Mouse (Mus musculus) neural tube, embryonic 15.5 days (tissue): ENCODE measurements around the gene Tubgcp4. TPM values are rescaled to one million over a fixed set of nuclear protein-coding genes. Genes with fewer than 3 reads are reported as not detected.

Experiments used
- ATAC-seq: fragments of 200-750 bp; cut with Nextera tagmentation; 2 replicates; pipeline ENCODE4 v1.8.0; 2017; ENCODE audit warnings: mild to moderate bottlenecking, moderate TSS enrichment, moderate library complexity; ENCODE audit not compliant: low FRiP score
- H3K27ac ChIP-seq: fragments of 300-500 bp; sonication (generic); replicated peaks from 2 replicates; pipeline ENCODE4 v1.5.1; 2015; ENCODE audit warnings: mild to moderate bottlenecking, inconsistent platforms
- H3K27me3 ChIP-seq: fragments of 300-500 bp; sonication (generic); replicated peaks from 2 replicates; pipeline ENCODE4 v1.6.1; 2015; ENCODE audit warnings: inconsistent platforms
- H3K36me3 ChIP-seq: fragments of 300-500 bp; sonication (generic); 2 replicates; pipeline ENCODE4 v1.6.1; 2015; ENCODE audit warnings: inconsistent platforms
- H3K4me1 ChIP-seq: fragments of 300-500 bp; sonication (generic); 2 replicates; pipeline ENCODE4 v1.6.1; 2015; ENCODE audit warnings: inconsistent platforms
- H3K4me2 ChIP-seq: fragments of 300-500 bp; sonication (generic); 2 replicates; pipeline ENCODE4 v1.6.1; 2015; ENCODE audit warnings: inconsistent platforms, mild to moderate bottlenecking, moderate library complexity
- H3K4me3 ChIP-seq: fragments of 300-500 bp; sonication (generic); replicated peaks from 2 replicates; pipeline ENCODE4 v1.5.1; 2015; ENCODE audit warnings: mild to moderate bottlenecking, inconsistent platforms
- H3K9ac ChIP-seq: fragments of 300-500 bp; sonication (generic); replicated peaks from 2 replicates; pipeline ENCODE4 v1.6.1; 2015; ENCODE audit warnings: mild to moderate bottlenecking, inconsistent platforms
- H3K9me3 ChIP-seq: fragments of 300-500 bp; sonication (generic); replicated peaks from 2 replicates; pipeline ENCODE4 v1.6.1; 2016; ENCODE audit warnings: inconsistent platforms
- WGBS: fragments of 180-500 bp; shearing (Covaris S2); methylation state at CpG from one replicate; pipeline ENCODE4 v1.1.7; 2015; ENCODE audit warnings: mixed read lengths; 5-methylcytosine and 5-hydroxymethylcytosine counted together
- polyA plus RNA-seq: library from polyadenylated mRNA; unstranded; fragments of >200 nt; fragmentation: Nextera tagmentation; extraction: Ambion mirVana; gene quantifications from 2 replicates; pipeline ENCODE4 v1.2.1, GENCODE M21; 2015

Gene Tubgcp4
- polyA plus RNA-seq, 1 experiment from 2014 or later = 45.2 TPM

DNA sequence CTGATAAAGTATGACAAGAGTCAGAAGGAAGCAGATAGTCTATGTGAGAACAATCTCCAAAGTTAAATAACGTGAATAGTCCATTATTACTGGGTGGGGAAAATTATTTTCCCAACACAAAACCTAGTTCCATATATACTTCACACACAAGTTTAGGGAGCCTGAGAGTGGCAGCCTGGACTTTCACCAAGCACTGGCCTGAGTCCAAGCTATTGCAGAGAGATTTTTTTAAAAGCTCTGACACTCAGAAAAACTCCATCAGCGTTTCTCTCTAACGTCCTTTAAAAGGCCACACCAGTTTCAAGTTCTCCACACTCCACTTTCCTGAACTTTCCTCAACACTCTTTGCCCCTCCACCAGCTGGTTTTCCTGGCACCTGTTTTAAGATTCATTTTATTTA is 44.0 kb downstream of the Tubgcp4 start:
- 92% methylated on average over 3 of the region's 3 CpGs for WGBS
- H3K9me3 ChIP-seq = no peaks in the 10 kb centered on the region
- no peaks in the 10 kb centered on the region for H3K4me1 ChIP-seq
- no peaks in the 10 kb centered on the region for H3K27me3 ChIP-seq
- no peak overlapping the region for H3K4me2 ChIP-seq
- no peak for ATAC-seq
- no peak overlapping the region for H3K9ac ChIP-seq
- no peak overlapping the region for H3K27ac ChIP-seq
- H3K4me3 ChIP-seq = no peak overlapping the region
- H3K36me3 ChIP-seq = peaks cover 86% of the 10 kb centered on the region

DNA sequence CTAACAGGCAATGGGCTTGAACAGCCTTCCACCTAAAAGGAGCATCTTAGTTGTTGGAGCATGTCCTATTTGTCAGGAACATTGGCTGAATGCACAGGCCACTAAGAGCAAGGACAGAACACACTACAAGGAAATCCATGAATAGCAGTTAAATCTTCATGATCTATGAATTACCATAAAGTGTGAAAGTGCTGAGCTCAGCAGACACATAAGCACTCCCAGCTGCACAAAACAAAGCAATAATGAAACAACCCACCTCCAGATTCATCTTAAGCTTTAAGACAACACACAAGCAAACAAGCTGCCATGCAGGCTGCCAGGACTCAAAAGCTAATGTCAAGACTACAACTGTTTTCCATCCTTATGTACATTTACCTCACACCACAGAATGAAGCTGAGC is 48.7 kb downstream of the Tubgcp4 start:
- ATAC-seq = no peak
- no peaks in the 10 kb centered on the region for H3K4me1 ChIP-seq
- H3K9ac ChIP-seq = no peak overlapping the region
- H3K27ac ChIP-seq = no peak overlapping the region
- peaks cover 80% of the 10 kb centered on the region for H3K36me3 ChIP-seq
- no peak overlapping the region for H3K4me3 ChIP-seq
- H3K9me3 ChIP-seq = no peaks in the 10 kb centered on the region
- H3K4me2 ChIP-seq = no peak overlapping the region
- H3K27me3 ChIP-seq = no peaks in the 10 kb centered on the region

DNA sequence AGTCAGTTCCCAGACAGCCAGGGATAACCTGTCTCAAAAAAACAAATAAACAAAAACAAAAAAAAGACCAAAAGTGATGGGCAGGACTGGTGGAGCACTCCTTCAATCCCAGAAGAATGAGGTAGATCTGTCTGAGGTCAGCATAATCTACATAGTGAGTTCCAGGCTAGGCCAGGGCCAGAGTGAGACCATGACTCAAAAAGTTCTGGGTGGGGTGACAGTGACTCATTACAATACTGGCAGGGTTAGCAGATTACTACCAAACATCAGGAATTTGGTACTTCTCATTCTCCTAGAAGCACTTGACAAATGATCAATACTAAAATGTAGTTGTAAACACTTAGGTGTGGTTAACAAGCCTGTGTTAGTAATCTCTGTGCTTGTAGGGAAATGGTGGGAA is 49.5 kb downstream of the Tubgcp4 start:
- no peak for ATAC-seq
- H3K9ac ChIP-seq = no peak overlapping the region
- H3K9me3 ChIP-seq = no peaks in the 10 kb centered on the region
- peaks cover 73% of the 10 kb centered on the region for H3K36me3 ChIP-seq
- H3K4me3 ChIP-seq = no peak overlapping the region
- no peaks in the 10 kb centered on the region for H3K27me3 ChIP-seq
- no peak overlapping the region for H3K4me2 ChIP-seq
- H3K27ac ChIP-seq = no peak overlapping the region
- H3K4me1 ChIP-seq = no peaks in the 10 kb centered on the region

DNA sequence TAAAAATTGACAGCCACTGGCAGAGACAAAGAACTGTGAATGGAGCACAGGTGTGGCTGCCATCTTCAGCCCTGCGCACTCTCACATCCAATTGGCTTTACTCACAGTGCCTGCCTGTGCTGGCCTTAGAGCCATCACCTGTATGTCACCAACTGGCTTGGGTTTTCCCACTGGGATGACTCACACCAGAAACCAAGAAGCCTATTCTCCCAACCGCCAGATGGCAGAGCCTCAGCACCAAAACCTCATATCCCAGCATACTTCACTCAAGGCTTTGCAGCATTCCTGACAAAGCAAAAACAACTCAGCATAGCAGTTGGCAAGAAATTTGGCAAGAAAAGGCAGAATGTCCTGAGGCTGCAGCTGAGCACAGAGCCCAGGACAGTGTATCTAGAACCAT is 52.6 kb downstream of the Tubgcp4 start:
- Histone ChIP-seq H3K4me1 (no peaks in the 10 kb centered on the region), H3K36me3 (peaks cover 75% of the 10 kb centered on the region), H3K9me3 (no peaks in the 10 kb centered on the region), H3K27me3 (no peaks in the 10 kb centered on the region), H3K9ac (no peak overlapping the region), H3K27ac (0 out of 2 replicates have a peak overlapping the region, but pooled peaks have one; percentile 33), H3K4me3 (no peak overlapping the region), H3K4me2 (no peak overlapping the region)
- WGBS = 76% methylated on average over 2 of the region's 2 CpGs
- no peak for ATAC-seq

DNA sequence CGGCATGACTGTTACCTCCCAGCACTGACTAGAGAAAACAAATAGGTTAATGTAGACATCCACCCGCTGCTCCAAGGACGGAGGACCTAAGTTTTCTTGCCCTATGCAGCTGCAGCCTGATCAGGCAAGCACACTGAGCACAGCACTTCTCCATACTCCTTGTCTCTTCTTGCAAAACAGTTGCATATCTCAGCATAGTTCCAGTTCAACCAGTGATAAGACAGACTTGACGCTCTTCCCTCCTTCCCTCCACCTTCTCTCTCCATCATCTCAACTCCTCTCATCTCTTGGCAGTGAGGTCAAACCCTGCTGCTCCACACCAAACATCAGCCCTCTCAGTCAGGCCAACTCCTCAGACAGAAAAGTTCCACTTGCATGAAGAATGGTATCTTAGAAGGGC is 57.7 kb downstream of the Tubgcp4 start:
- Histone ChIP-seq H3K9me3 (no peaks in the 10 kb centered on the region), H3K4me2 (no peak overlapping the region), H3K4me3 (no peak overlapping the region), H3K36me3 (peaks cover 72% of the 10 kb centered on the region), H3K27ac (no peak overlapping the region), H3K27me3 (no peaks in the 10 kb centered on the region), H3K4me1 (no peaks in the 10 kb centered on the region), H3K9ac (no peak overlapping the region)
- no peak for ATAC-seq
- 88% methylated on average over 4 of the region's 4 CpGs for WGBS

DNA sequence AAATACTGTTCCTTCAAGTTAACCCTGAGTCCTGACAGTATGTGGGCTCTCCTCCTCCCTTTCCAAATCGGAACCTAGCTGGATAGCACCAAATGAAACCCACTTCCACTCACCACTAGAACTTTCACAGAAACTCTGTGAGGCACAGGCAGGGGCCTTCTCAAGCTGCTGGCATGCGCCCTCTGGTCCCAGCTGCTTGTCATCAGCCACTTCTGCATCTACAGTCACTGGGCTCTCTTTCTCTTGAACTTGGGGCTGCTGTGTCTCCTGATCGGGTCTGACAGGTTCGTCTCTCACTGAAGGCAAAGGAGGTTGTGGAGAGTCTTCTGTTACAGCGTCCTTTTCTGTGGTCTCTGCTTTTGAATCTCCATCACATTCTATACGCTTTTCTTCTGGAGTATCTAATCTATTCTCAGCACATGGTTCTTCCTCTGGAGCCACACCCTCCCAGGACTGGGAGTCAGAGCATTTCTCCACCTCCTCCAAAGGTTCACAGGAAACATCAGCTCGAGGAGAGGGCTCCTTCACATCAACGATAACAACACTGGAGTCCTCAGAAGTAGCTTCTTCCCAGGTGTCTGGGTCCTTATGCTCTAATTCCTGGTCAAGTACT is 65.1 kb downstream of the Tubgcp4 start:
- H3K9me3 ChIP-seq = no peaks in the 10 kb centered on the region
- H3K4me1 ChIP-seq = no peaks in the 10 kb centered on the region
- no peak overlapping the region for H3K4me3 ChIP-seq
- H3K9ac ChIP-seq = no peak overlapping the region
- H3K4me2 ChIP-seq = no peak overlapping the region
- no peak for ATAC-seq
- WGBS = 92% methylated on average over 8 of the region's 8 CpGs
- H3K27ac ChIP-seq = no peak overlapping the region
- H3K27me3 ChIP-seq = no peaks in the 10 kb centered on the region
- peaks cover 73% of the 10 kb centered on the region for H3K36me3 ChIP-seq

DNA sequence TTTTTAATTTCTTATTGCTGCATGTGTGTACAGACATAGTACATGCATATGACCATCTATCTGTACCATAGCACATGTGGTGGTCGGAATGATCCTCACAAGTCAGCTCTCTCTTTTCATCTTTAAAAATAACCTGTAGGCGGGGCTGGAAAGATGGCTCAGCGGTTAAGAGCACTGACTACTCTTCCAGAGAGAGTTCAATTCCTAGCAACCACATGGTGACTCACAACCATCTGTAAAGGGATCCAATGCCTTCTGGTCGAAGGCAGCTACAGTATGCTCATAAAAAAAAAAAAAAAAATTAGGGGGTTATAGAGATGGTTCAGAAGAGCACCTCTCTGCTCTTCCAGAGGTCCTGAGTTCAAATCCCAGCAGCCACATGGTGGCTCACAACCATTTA is 69.0 kb downstream of the Tubgcp4 start:
- no peak for ATAC-seq
- peaks cover 73% of the 10 kb centered on the region for H3K36me3 ChIP-seq
- no peaks in the 10 kb centered on the region for H3K27me3 ChIP-seq
- H3K9me3 ChIP-seq = no peaks in the 10 kb centered on the region
- no peak overlapping the region for H3K9ac ChIP-seq
- H3K4me1 ChIP-seq = no peaks in the 10 kb centered on the region
- no peak overlapping the region for H3K27ac ChIP-seq
- WGBS = 96% methylated on average over 4 of the region's 4 CpGs
- H3K4me3 ChIP-seq = no peak overlapping the region
- no peak overlapping the region for H3K4me2 ChIP-seq

DNA sequence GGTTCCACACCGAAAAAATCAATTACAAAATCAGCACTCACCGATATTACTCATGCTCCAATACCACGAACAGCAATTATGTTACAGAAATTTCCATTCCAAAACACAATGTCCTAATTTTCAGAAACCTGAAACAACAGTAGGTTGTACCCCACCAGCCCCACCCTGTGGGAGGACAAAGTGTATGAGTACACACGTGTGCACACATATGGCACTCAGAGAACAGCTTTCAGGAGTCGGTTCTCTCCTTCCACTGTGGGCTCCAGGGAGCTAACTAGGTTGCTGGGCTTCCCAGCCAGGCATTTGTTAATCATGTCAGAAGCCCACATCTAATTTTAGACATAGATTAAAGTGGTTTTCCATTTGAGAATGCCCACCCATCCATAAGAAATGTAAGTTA is 73.6 kb downstream of the Tubgcp4 start:
- Histone ChIP-seq H3K4me3 (no peak overlapping the region), H3K36me3 (peaks cover 83% of the 10 kb centered on the region), H3K4me2 (no peak overlapping the region), H3K9me3 (no peaks in the 10 kb centered on the region), H3K27ac (no peak overlapping the region), H3K27me3 (no peaks in the 10 kb centered on the region), H3K4me1 (no peaks in the 10 kb centered on the region), H3K9ac (no peak overlapping the region)
- WGBS = 92% methylated on average over 5 of the region's 5 CpGs
- ATAC-seq = no peak

Other genes starting within 250 kb of the Tubgcp4 start
- gene Ubr1, start 199.9 kb upstream of the Tubgcp4 start, polyA plus RNA-seq = 29.7 and 33.0 TPM in 2 replicates
- gene Tmem62, start 193.6 kb upstream of the Tubgcp4 start, polyA plus RNA-seq = 15.0 and 15.1 TPM in 2 replicates
- gene Ccndbp1, start 162.3 kb upstream of the Tubgcp4 start, polyA plus RNA-seq = 78.0 and 81.7 TPM in 2 replicates
- 0.37 and 0.75 TPM in 2 replicates for gene Epb42, start 133.6 kb upstream of the Tubgcp4 start, polyA plus RNA-seq
- 0.09 and 0.14 TPM in 2 replicates for gene Tgm5, start 84.8 kb upstream of the Tubgcp4 start, polyA plus RNA-seq
- gene Tgm7, start 60.9 kb upstream of the Tubgcp4 start, polyA plus RNA-seq = 0.13 TPM in 1 of 2 replicates, not detected in the other
- 27.1 and 27.6 TPM in 2 replicates for gene Adal, start 30.2 kb upstream of the Tubgcp4 start, polyA plus RNA-seq
- gene Lcmt2, start 30.0 kb upstream of the Tubgcp4 start, polyA plus RNA-seq = 18.9 and 21.5 TPM in 2 replicates
- 6.0 and 6.8 TPM in 2 replicates for gene Zscan29, start 471 bp downstream of the Tubgcp4 start, polyA plus RNA-seq
- 131 and 146 TPM in 2 replicates for gene Trp53bp1, start 100.8 kb downstream of the Tubgcp4 start, polyA plus RNA-seq
- gene Map1a, start 118.9 kb downstream of the Tubgcp4 start, polyA plus RNA-seq = 32.5 and 38.6 TPM in 2 replicates
- gene Ppip5k1, start 184.7 kb downstream of the Tubgcp4 start, polyA plus RNA-seq = 20.5 and 22.0 TPM in 2 replicates
- gene Ckmt1, start 187.1 kb downstream of the Tubgcp4 start, polyA plus RNA-seq = 131 and 149 TPM in 2 replicates
- gene Strc, start 216.5 kb downstream of the Tubgcp4 start, polyA plus RNA-seq = not detected in 2 replicates
- gene Pdia3, start 243.1 kb downstream of the Tubgcp4 start, polyA plus RNA-seq = 400 and 471 TPM in 2 replicates
- 3.0 and 5.7 TPM in 2 replicates for gene Catsper2, start 243.1 kb downstream of the Tubgcp4 start, polyA plus RNA-seq